Mouse (Mus musculus) intestine, embryonic 14.5 days (tissue): Measurements from ENCODE around the gene Tmem116. TPM values are rescaled to one million over a fixed set of nuclear protein-coding genes. Genes with fewer than 3 reads are reported as not detected.

Experiments used
- ATAC-seq: fragments of 200-750 bp; cut with Nextera tagmentation; replicated peaks from 2 replicates; pipeline ENCODE4 v1.8.0; 2017; ENCODE audit warnings: low read depth, moderate number of reproducible peaks, moderate TSS enrichment, moderate library complexity; ENCODE audit not compliant: low FRiP score, low TSS enrichment
- DNase-seq: peaks from one replicate; pipeline ENCODE4 v3.0.0-alpha.2; 2018; ENCODE audit warnings: low spot score
- H3K27ac ChIP-seq: fragments of 300-500 bp; sonication (generic); 2 replicates; pipeline ENCODE4 v1.5.1; 2014; ENCODE audit warnings: low read depth, mild to moderate bottlenecking, control low read depth
- H3K27me3 ChIP-seq: fragments of 300-500 bp; sonication (generic); replicated peaks from 2 replicates; pipeline ENCODE4 v1.6.1; 2014; ENCODE audit warnings: low read length, control low read depth; ENCODE audit not compliant: control insufficient read depth, insufficient read depth
- H3K36me3 ChIP-seq: fragments of 300-500 bp; sonication (generic); 2 replicates; pipeline ENCODE4 v1.6.1; 2014; ENCODE audit warnings: low read length, control low read depth; ENCODE audit not compliant: control insufficient read depth, insufficient read depth
- H3K4me1 ChIP-seq: fragments of 300-500 bp; sonication (generic); replicated peaks from 2 replicates; pipeline ENCODE4 v1.6.1; 2014; ENCODE audit warnings: low read length, control low read depth, mixed read lengths; ENCODE audit not compliant: control insufficient read depth, insufficient read depth
- H3K4me2 ChIP-seq: fragments of 300-500 bp; sonication (generic); 2 replicates; pipeline ENCODE4 v1.6.1; 2014; ENCODE audit warnings: low read length
- H3K4me3 ChIP-seq: fragments of 300-500 bp; sonication (generic); 2 replicates; pipeline ENCODE4 v1.5.1; 2014; ENCODE audit warnings: low read depth, low read length, control low read depth, mixed read lengths
- H3K9ac ChIP-seq: fragments of 300-500 bp; sonication (generic); 2 replicates; pipeline ENCODE4 v1.6.1; 2014; ENCODE audit warnings: mild to moderate bottlenecking, low read length
- H3K9me3 ChIP-seq: fragments of 300-500 bp; sonication (generic); 2 replicates; pipeline ENCODE4 v1.6.1; 2016; ENCODE audit warnings: low read length, control low read depth; ENCODE audit not compliant: control insufficient read depth
- WGBS: fragments of 180-500 bp; shearing (Covaris S2); extraction: QIAGEN DNeasy Blood & Tissue Kit; methylation state at CpG from one replicate; pipeline ENCODE4 v1.1.7; 2014; 5-methylcytosine and 5-hydroxymethylcytosine counted together
- polyA plus RNA-seq: library from polyadenylated mRNA; unstranded; fragments of >200 nt; fragmentation: Nextera tagmentation; extraction: Ambion mirVana; gene quantifications from 2 replicates; pipeline ENCODE4 v1.2.1, GENCODE M21; 2014

Gene Tmem116
- polyA plus RNA-seq: 1.8 and 2.7 TPM in 2 replicates

DNA sequence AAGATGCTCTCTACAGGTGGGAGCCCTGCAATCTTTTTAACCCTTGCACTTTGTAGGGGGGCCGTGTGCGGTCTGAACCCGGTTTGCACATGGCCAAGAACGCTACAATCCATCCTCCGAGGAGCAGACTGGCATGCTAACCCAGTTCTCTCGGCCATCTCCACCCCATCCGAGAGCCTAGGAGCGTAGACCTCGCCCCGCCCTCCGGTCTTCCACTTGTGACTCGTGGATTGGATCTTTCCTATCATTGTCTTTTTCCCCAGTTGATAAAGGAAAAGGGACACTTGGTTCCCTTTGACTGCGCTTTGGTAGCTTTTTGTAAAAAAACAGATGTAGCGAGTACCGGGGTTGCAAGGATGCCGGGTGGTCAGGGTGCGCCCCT is at the start of gene Tmem116:
TSS of gene Tmem116 (plus strand) at position 250 of the 382 bp plus-strand sequence.
- DNase-seq: no peak
- ATAC-seq: peak; percentile 10; the same call in 1 of the 2 replicates

DNA sequence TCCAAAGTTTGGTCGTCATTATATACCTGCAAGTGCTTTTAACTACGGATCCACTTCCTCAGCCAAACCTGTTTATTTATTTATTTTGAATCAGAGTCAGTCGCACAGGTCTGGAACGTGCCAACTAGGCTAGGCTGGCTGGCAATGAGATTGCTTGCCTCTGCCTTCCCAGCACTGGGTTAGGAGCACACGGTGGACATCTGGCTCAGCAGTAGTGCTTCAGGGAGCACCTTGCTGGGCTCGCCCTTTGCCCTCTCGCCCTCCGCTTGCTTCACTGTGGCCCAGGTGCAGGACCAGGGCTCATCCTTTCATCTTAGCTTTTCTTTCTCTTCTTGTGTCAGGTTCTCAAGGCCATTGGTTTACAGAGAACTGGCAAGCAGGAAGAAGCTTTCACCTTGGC is 43.8 kb upstream of the Tmem116 start:
- Histone ChIP-seq H3K9me3 (no peaks in the 10 kb centered on the region), H3K4me2 (no peak overlapping the region), H3K36me3 (peaks cover 58% of the 10 kb centered on the region), H3K27ac (no peak overlapping the region), H3K27me3 (no peaks in the 10 kb centered on the region), H3K4me1 (no peaks in the 10 kb centered on the region), H3K9ac (no peak overlapping the region), H3K4me3 (no peak overlapping the region)
- ATAC-seq: no peak
- DNase-seq: no peak
- WGBS: 87% methylated on average over 8 of the region's 8 CpGs

More for the DNA sequence above, at the start of gene Tmem116:
- no peaks in the 10 kb centered on the region for H3K9me3 ChIP-seq
- peaks cover 31% of the 10 kb centered on the region for H3K36me3 ChIP-seq
- H3K4me1 ChIP-seq: peaks cover 17% of the 10 kb centered on the region
- peak within 1 kb of the TSS; percentile 99 for H3K4me3 ChIP-seq
- peak within 1 kb of the TSS; percentile 94 for H3K9ac ChIP-seq
- WGBS: under 1% methylated on average over 17 of the region's 17 CpGs
- peak within 1 kb of the TSS; percentile 82 for H3K4me2 ChIP-seq
- H3K27me3 ChIP-seq: no peaks in the 10 kb centered on the region
- peak within 1 kb of the TSS; percentile 92 for H3K27ac ChIP-seq

DNA sequence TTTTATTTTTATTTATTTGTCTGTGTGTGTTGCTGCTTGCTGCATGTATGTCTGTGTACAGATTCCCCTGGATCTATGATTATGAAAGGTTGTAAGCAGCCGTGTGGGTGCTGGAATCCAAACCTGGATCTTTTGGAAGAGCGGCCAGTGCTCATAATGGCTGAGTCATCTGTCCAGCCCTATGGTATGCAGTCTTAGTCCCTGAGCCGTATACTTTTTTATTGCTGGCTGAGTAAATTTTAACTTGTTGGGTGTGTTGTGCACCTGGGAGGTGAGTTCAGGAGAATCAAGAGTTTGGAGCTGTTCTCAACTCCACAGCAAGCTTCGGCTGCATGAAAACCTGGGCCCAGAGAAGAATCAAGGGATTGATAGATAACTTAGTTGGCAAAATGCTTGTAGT is 40.7 kb upstream of the Tmem116 start:
- no peak for DNase-seq
- Histone ChIP-seq H3K4me1 (no peaks in the 10 kb centered on the region), H3K27ac (no peak overlapping the region), H3K27me3 (no peaks in the 10 kb centered on the region), H3K9me3 (no peaks in the 10 kb centered on the region), H3K4me2 (no peak overlapping the region), H3K36me3 (peaks cover 76% of the 10 kb centered on the region), H3K9ac (no peak overlapping the region), H3K4me3 (no peak overlapping the region)
- 0 out of 2 replicates have a peak, but pooled peaks have one; percentile 47 for ATAC-seq
- 73% methylated on average over 4 of the region's 4 CpGs for WGBS

DNA sequence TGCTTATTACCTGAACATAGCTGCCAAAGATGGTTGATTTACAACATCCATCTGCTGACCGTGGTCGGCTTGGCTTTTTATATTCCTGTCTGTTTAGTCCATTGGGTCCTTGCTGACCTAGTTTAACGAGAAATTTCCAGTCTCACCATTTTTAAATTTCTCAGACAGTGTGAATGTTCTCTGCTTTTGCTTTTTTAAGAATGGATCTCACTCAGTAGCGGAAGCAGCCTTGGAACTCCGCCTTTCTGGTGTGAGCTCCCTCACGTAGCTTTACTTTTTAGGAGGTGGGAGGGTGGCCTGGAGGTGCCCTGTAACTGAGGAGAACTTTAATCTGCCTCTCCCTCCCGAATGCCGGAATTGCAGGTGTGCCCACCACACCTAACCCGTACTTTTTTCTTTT is 31.0 kb upstream of the Tmem116 start:
- Histone ChIP-seq H3K9ac (no peak overlapping the region), H3K4me2 (no peak overlapping the region), H3K27ac (no peak overlapping the region), H3K4me1 (no peaks in the 10 kb centered on the region), H3K27me3 (no peaks in the 10 kb centered on the region), H3K9me3 (no peaks in the 10 kb centered on the region), H3K4me3 (no peak overlapping the region), H3K36me3 (peaks cover 98% of the 10 kb centered on the region)
- ATAC-seq (no peak), DNase-seq (no peak)
- WGBS: 90% methylated on average over 9 of the region's 9 CpGs

DNA sequence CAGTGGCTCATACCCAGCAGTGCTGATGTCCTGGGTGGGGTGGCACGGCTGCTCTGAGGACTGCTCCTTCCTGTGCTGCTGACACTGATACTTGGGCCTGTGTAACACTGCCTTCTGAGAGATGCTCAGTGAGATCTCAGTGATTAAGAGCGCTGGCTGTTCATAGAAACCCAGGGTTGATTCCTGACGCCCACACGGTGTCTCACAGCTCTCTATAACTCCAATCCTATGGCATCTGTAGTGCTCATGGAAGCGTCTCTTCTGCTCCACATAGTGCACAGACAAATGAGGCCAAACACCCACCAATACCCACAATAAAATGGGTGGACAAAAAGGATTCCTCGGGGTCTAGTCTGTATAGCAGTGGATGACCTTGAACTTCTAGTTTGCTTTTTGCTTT is 28.9 kb upstream of the Tmem116 start:
- 94% methylated on average over 6 of the region's 6 CpGs for WGBS
- Histone ChIP-seq H3K9me3 (no peaks in the 10 kb centered on the region), H3K4me3 (no peak overlapping the region), H3K4me1 (no peaks in the 10 kb centered on the region), H3K4me2 (no peak overlapping the region), H3K27ac (no peak overlapping the region), H3K9ac (no peak overlapping the region), H3K27me3 (no peaks in the 10 kb centered on the region), H3K36me3 (peaks cover 98% of the 10 kb centered on the region)
- DNase-seq: no peak
- ATAC-seq: no peak

DNA sequence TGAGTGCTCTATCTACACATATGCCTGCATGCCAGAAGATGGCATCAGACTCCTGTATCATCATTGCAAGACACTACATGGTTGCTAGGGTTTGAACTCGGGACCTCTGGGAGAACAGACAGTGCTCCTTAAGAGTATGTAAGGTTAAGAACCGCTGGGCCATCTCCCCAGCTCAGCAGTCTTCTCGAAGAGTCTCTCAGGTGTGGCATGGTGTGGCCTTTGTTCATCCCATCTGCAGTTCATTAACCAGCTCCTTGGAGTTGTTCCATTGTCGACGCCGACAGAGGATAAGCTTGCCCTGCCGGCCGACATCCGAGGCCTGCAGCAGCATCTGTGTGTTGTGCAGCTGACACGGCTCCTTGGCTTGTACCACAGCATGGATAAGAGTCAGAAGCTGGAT is 28.4 kb upstream of the Tmem116 start:
- H3K4me3 ChIP-seq: no peak overlapping the region
- ATAC-seq (no peak), DNase-seq (no peak)
- H3K9me3 ChIP-seq: no peaks in the 10 kb centered on the region
- no peak overlapping the region for H3K27ac ChIP-seq
- H3K4me2 ChIP-seq: no peak overlapping the region
- H3K36me3 ChIP-seq: peaks cover 98% of the 10 kb centered on the region
- 89% methylated on average over 10 of the region's 10 CpGs for WGBS
- no peak overlapping the region for H3K9ac ChIP-seq
- H3K27me3 ChIP-seq: no peaks in the 10 kb centered on the region
- H3K4me1 ChIP-seq: no peaks in the 10 kb centered on the region

DNA sequence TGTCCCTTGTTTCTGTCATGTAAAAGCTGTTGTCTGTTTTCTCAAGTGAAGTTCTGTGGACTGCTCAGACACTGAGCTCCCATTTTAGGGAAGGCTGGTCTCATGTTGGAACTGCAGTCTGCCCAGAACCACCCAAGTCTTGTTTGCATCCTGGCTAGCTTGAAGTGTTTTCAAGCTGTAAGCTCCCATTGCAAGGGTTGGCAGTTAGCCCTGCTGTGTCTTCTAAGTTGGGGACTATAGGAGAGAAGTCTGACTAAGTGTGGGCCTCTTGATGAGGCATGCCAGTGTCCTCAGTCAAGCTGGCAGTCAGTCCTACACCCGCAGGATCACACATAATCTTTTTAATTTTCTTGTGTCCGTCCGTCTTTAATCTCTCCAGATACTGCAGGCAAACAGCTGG is 22.7 kb upstream of the Tmem116 start:
- ATAC-seq (no peak), DNase-seq (no peak)
- H3K9ac ChIP-seq: no peak overlapping the region
- H3K4me3 ChIP-seq: no peak overlapping the region
- H3K4me1 ChIP-seq: no peaks in the 10 kb centered on the region
- H3K4me2 ChIP-seq: no peak overlapping the region
- peaks cover 100% of the 10 kb centered on the region for H3K36me3 ChIP-seq
- no peak overlapping the region for H3K27ac ChIP-seq
- H3K27me3 ChIP-seq: no peaks in the 10 kb centered on the region
- no peaks in the 10 kb centered on the region for H3K9me3 ChIP-seq
- whole genome bisulfite sequencing: 86% methylated on average over 3 of the region's 3 CpGs

DNA sequence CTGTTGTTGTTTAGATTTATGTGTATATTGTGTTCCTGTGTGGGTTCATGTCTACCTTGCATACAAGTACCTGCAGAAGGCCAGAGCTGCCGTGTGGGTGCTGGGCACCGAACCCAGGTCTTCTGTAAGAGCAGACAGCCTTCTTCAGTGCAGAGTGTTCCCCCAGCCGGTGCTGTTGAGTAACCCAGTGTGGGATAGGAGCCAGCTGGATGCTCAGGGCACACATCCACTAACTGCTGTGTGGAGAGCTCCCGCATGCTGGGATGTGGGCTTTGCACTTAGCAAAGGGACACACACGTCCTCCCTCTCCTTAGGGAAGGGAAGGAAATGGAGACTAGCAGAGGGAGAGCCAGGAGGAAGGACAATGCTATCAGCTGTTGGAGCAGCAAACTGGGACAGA is 13.6 kb upstream of the Tmem116 start:
- DNase-seq: no peak
- Histone ChIP-seq H3K27ac (no peak overlapping the region), H3K27me3 (no peaks in the 10 kb centered on the region), H3K4me1 (no peaks in the 10 kb centered on the region), H3K4me2 (no peak overlapping the region), H3K9ac (no peak overlapping the region), H3K9me3 (no peaks in the 10 kb centered on the region), H3K4me3 (no peak overlapping the region), H3K36me3 (peaks cover 100% of the 10 kb centered on the region)
- WGBS: 93% methylated on average over 5 of the region's 5 CpGs
- ATAC-seq: no peak

DNA sequence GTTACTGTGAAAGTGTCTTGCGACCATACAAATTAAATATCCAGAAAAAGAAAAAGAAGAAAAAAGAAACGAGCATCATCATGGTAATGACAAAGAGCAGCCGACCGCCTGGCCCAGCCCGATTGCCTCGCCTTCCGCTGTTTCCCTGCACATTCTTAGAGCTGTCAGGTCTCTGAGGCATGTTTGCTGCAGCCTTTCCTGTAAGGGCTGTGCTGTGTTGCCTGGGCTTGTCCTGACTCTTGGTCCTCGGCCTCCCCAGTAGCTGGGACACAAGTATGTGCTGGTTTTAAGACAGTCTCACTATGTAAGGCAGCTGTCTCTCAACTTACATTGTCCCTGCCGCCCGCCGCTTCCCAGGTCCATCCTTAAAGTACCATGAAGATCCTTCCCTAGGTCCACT is 12.9 kb upstream of the Tmem116 start:
- 90% methylated on average over 11 of the region's 11 CpGs for WGBS
- peaks cover 100% of the 10 kb centered on the region for H3K36me3 ChIP-seq

More for the DNA sequence above, 12.9 kb upstream of the Tmem116 start:
- DNase-seq: no peak
- Histone ChIP-seq H3K27me3 (no peaks in the 10 kb centered on the region), H3K4me2 (no peak overlapping the region), H3K9ac (no peak overlapping the region), H3K4me3 (no peak overlapping the region), H3K27ac (no peak overlapping the region), H3K4me1 (no peaks in the 10 kb centered on the region), H3K9me3 (no peaks in the 10 kb centered on the region)
- ATAC-seq: no peak
